Mouse (Mus musculus) monocyte, adult 2 months (primary cell): ENCODE data around the gene Pomp.
A peak's percentile ranks its signal among the peaks of the same experiment; 100 is the strongest.

ENCODE experiments used
- DNase-seq, 2 experiments: peaks; one replicate each; pipeline ENCODE4 v3.0.0; 2022; ENCODE audit warnings: low spot score in 2 of 2, low read depth in 1 of 2

Pomp gene

GRCm38 (mm10) chr5:147860449-147861261 lies at the start of gene Pomp:
TSS of gene Pomp (plus strand) at chr5:147860461.
- peak; percentile 53 to 70 for DNase-seq

DNA sequence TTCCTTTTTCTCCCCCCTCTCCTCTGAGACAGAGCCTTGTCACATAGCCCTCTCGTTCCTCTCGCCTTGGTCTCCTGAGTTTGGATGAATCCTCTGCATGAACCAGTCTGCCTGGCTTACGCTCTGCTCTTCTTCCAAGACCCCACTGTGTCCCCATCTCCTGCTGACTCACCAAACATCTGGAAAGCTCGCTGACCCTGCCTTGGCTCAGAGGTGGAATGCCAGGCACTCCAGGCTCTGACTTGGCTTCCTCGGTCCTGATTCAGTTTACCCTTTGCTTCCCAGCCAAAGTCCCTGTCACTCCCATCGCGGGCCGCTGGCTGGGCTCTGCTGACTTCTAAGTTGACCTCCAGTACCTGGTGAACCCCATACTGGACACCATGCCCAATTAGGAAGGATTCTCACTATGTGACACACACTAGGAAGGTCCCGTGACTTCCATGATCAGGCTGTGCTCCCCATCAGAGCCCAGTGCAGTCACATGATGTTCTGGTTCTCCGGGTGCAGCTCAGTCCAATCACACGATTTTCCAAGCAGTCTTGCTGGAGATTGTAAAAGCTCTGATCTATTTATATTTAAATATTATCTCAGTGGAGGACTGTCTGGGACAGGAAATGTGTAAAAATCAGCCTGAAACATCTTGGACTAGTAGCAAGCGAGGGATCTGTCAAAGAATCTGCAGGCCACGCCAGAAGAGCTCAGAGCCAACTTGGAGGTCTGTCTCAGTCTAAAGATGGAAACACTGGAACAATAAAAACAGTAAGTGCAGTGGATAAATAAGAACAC lies 47.8 kb upstream of the Pomp start:
- DNase-seq: no peak

DNA sequence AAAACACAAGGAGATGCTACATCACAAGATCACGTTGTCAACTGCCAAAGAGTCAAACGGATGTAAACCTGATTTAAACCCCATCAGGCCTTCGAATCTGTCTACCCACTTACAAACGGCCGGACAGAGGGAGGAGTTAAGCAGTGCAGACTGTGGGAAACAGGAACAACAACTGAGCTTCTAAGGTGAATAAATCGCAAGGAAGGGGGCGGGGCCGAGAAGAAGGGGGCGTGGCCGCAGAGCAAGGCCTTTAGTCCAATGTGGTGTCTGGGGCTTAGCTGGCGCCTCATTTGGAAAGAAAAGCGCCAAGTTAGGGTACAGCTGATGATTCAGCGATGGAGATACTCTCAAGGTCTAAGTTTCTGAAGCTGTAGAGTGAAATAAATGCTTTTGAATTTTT lies 45.3 kb upstream of the Pomp start:
- DNase-seq: no peak

DNA sequence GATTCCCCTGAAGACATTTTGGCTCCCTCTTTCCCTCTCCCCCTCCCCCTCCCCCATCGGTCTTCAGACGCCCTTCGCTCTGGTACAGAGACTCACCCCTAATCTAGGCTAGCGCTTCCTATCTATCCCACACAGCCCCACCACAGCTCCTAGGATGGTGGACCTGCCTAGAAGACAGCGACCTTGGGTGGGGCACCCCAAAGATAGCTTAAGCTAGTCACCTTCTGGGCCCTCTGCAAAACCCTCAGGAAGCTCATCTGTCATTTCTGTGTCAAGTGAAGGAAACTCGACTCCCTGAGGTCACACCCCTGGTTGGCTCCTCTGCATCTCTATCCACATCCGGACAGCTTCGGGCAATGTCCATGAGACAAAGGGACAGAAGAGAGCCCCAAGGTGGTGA lies 44.7 kb upstream of the Pomp start:
- DNase-seq: no peak

DNA sequence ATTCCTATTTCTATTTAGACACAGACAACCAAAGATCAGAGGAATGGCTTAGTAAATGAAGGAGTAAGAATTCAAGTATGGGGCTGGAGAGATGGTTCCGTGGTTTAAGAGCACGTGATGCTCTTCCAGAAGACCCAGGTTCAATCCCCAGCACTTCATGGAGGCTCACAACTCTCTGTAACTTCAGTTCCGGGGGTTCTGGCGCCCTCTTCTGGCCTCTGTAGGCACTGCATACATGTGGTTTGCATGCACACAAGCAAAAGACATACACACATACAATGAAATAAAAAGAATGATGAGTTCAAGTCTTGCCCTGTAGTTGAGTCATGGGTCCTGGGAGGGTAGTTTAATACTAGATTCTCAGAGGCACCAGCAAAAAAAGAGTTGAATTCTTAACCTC lies 43.8 kb upstream of the Pomp start:
- no peak for DNase-seq

GRCm38 (mm10) chr5:147817747-147818496 lies 42.3 kb upstream of the Pomp start:
- DNase-seq: no peak

DNA sequence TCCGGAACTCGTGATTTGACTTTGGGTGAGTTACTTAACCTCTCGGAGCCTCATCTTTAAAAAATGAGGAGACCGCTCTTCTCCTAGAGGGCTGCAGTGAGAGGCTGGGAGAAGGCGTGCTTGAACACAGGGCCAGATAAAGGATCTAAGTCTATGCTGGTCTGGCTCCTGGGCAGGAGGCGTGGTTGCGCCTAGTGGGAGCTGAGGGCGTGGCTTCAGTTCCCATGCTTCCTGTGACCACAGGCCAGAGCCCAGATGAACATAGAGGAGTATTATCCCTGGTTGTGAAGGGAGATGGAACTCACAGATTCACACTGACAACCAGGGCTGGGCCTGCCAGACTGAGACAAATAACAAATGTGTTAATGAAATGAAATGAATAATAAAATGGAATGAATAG lies 41.4 kb upstream of the Pomp start:
- no peak for DNase-seq

GRCm38 (mm10) chr5:147819895-147820294 lies 40.4 kb upstream of the Pomp start:
- DNase-seq: no peak

DNA sequence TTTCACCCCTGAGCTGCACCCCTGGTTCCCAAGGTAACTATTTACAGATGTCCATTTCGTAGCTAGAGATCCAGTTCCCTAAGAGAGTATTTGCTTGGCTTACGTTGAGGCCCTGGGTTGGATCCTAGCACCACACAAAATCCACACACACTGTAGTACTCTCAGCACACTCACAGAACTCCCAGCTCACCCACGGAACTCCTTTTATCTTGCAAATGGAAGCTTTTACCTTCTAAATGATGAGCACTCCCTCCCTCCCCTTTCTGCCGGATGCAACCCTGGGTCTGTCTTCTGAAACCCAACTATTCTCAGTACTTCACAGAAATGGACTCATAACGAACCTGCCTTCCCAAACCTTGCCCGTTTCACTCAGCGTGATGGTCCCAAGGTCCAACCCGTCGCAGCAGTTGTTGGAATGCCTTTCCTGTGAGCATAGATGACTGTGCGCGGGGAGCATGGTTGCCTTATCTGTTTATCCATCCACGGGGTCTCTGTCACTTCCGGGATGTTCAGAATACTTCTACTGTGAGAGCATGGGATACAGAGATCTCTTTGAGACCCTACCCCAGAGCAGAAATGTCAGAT lies 36.1 kb upstream of the Pomp start:
- DNase-seq: no peak

DNA sequence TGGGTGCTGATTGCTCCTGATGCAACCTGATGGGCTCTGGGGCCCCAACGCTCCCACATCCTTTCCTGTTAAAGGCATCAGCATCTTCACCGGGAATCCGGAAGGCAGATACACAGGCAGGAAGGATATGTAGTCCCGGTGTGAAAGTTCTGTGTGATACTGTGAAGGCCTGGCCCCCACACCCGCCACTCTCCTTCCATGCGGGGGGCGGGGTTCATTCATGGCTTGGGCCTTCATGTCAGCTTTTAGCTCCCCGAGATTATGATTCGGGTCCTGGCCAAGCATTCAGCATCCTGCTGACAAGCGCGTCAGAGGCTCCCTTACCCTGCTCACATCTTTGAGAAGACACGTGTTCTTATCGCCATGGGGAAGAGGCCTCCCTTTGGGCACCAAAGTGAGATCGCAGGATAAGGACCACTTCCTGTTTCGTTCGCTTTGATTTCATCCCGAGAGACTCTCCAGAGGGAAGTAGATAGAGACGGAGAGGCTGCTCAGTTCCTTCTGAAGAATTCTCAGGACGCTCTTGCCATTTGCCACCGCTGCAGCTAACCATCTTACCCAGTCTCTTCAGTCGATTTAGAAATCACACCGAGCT lies 34.8 kb upstream of the Pomp start:
- no peak for DNase-seq

DNA sequence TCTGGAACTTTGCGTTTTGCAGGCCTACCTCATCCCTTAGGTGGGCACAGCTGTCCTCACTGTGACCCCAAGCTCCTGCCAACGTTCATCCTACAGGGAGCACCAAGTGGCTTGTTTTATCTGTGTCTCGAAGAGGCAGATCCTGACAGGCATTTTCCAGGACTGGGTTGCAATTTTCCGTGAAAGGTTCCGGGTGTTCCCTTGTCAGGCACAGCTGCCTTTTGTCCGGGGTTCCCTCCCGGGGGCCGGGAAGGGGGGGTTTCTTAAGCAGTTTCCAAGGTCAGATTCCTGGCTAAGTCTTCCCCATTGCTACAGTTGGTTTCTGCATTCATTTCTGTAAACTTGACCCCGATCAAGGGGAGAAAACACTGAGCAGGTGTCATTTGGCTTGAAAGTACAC lies 34.2 kb upstream of the Pomp start:
- DNase-seq: no peak

DNA sequence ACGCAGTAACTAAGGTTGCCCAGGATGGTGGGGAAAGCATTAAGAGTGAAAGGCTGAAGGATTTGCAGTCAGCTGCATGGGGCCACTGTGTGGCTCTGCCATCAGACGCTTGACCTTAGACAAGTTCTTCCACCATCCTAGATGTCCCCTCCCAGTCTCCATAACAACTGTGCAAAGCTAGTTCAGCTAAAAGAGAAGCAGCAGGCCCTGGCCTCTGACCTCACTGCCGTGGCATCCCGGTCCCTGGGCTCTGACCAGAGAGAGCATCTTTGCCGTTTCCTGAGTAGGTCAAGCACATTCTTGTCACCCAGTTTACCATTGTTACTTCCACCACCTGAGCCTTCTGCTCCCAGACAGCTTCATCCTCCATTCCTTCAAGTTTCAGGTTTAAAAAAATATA lies 33.7 kb upstream of the Pomp start:
- no peak for DNase-seq

- DNase-seq: no peak
Measured at GRCm38 (mm10) chr5:147828846-147829245, 31.4 kb upstream of the Pomp start.

- no peak for DNase-seq
Measured at GRCm38 (mm10) chr5:147832842-147833241, 27.4 kb upstream of the Pomp start.

GRCm38 (mm10) chr5:147834841-147835500 lies 25.3 kb upstream of the Pomp start:
- DNase-seq: no peak

DNA sequence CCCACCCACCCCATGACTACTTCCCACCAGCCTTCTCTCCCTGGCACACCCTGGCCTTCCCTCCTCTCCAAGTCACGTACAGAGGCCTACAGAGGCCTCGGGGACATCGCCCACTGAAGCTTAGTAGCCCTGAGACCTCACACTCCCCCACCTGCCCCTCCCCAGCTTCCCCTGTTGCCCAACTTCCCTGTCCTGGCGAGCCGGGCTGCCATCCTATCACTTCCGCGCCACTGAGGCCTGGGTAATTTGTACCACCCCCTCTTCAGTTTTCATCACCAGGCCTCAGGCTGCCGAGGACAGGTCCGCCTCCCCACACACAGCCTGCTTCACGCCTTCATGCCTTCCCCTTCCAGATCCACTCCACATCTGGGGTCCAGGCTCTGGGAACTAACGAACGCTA lies 20.8 kb upstream of the Pomp start:
- DNase-seq: no peak

DNA sequence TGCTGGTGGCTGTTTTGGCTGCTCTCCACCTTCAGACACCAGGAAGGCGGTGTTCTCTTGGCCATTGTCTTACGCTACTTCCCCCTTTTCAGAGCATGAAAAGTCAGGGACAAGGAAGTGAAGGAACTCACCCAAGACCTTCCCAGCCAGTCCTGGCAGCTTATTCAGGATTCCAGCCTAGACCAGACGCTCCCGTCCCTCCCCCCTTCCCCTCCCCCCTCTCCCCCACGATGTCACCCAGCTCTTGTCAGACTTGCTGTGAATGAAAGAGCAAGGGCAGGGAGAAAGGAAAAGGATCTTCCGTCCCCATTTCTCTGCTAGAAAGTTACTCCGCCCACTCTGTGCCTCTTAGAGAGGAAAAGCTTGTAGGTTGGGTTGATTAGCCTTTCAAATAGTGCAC lies 16.9 kb upstream of the Pomp start:
- DNase-seq: no peak

- DNase-seq: no peak
Measured at GRCm38 (mm10) chr5:147845319-147845718, 14.9 kb upstream of the Pomp start.

DNA sequence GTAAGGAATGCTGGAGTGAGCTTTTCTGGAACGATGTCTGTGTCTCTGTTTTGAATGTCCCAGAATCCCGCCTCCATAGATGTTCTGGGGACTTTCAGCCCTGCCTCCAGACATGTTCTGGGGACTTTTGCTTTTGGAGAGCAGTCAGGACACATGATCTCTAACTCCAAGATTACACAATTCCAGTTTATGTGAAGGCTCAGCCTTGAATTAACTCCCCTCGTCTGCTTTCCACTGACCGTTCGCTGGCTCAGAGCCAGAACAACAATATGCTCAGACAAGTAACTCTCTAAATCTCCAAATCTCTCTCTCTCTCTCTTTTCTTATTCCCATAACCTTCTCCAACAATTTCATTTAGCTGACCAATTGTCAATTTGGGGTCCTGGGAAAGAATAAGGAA lies 12.9 kb upstream of the Pomp start:
- no peak for DNase-seq

DNA sequence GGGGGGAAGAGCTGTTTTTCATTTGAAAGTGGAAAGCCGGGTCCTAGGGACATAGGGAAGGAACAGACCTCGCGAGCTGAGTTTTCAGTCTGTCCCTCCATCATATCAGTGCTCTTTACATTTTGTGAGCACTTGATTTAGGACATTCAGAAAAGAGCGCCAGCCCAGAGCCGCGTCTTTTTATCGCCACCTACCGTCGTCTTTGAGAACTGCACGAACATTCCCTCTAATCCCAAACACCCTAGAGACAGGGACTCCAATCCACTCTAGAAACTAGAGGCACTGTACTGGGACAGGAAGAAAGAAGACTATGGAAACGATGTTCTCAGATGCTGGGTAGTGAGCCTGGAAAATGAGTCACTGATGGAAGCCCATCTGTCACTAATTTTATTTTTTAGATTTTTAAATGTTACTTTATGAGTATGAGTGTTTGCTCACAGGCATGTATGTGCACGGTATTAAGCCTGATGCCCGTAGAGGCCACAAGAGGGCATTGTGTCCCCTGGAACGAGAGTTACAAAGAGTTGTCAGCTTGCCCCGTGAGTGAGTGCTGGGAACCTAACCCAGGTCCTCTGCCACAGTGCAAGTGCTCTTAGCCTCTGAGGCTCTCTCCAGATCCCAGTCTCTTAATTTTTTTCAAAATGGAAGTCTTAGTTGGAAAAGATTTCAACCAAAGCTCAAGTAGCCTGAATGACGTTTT lies 11.9 kb upstream of the Pomp start:
- DNase-seq: no peak
